Mouse (Mus musculus) frontal cortex, adult 2 months (tissue): Measurements from ENCODE around the gene Grin2b. TPM values are rescaled to one million over a fixed set of nuclear protein-coding genes. Genes with fewer than 3 reads are reported as not detected.

ENCODE experiments used
- DNase-seq, 2 experiments: peaks; one replicate each; pipeline ENCODE4 v3.0.0; 2022; ENCODE audit warnings: low spot score in 1 of 2; ENCODE audit errors: extremely low spot score in 1 of 2
- polyA plus RNA-seq: library from polyadenylated mRNA; depleted of rRNA; stranded (reverse); fragments of >200 nt; gene quantifications from 2 replicates; pipeline ENCODE4 v1.2.3, GENCODE M21; 2012

Grin2b gene
- polyA plus RNA-seq, 1 experiment, result 44.3 TPM

DNA sequence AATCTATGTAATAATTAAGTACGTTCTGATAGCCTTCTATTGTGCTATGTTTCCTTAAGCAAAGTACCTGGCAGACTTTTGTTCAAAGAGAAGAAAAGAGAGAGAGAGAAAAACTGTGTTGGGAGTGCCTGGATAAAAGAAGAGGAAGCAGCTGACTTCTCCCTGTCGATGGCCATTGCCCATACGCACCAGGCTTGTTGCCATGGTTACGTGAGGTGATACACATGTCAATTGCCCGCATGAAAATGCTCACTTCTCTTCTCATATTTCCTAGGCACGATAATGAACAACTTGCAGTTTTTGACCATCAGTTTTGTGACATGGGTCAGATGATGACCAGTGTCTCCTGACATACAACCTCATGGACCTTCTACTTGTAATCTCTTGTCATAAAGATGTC is 262.2 kb downstream of the Grin2b start:
- no peak for DNase-seq

DNA sequence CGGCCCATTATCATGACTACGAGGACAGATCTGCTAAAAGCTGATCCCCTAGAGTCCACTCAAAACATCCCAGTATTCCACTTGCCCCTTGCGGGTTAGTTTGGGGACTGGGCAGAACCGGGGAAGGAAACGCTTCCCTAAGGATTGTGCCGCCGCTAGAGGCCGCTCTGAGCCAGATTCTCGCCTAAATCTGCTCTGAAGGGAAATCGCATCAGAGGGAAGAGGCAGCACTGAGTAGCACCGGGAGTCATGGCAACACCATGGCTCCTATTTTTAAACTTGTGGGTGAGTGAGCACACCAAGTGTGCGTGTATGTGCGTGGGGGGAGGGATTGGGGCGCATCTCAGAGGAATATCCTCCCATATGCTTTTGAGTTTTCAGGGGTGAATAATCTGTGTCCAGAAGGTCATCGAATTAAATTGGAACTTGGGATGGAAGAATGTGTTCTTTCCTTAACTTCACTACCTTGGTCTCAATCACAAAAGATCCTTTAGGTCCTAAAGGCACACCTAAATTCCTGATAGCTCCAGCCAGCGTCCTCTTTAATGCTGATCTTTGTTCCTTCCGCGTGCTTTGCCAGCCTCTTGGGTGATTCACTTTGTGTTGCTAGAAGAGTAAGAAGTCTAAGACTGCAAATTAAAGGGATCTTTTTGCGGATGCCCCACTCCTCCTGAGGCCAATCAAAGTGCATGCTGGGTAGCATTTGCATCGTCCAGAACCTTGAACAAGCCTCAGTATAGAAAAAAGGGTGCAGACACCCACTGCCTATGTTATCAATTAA is 265.6 kb downstream of the Grin2b start:
- DNase-seq, result peak; percentile 86 to 96

DNA sequence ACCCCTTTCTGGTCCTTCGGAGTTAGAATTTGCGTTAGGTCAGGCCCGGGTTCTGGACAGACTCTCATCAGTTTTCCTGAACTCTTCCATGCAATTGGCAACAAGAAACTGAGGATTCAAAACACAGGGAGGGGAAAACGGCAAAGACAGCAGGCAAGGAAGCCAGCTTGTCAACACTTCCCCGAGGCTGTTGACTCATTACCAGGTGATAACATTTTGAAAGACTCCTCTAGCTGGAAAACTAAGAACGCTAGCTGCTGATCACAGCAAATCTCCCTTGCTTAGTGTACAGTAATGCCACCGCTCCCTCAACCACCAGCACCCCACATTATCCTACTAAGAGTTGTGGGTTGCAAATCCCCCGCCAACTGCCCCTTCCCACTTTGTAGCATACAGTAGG is 266.2 kb downstream of the Grin2b start:
- DNase-seq, result peak in 1 of 2 experiments; percentile 55

DNA sequence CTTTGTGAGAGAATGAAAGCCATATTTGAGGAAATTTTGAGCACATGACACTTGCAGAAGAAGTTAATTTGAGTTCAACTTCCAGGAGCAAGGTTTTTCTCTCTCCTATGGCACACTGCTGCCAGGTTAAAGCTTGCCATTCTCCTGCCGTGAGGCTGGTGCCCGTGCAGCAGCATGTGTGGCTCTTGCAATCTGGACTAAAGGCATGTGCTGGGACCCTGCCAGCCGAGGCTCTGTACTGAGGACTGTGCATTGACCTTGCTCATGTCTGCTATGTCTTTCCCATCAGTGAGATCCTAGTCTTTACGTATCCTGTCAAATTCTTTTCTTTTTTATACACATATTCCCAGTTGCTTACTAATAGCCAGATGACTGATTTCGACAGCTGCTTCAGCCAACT is 268.9 kb downstream of the Grin2b start:
- DNase-seq, result no peak

DNA sequence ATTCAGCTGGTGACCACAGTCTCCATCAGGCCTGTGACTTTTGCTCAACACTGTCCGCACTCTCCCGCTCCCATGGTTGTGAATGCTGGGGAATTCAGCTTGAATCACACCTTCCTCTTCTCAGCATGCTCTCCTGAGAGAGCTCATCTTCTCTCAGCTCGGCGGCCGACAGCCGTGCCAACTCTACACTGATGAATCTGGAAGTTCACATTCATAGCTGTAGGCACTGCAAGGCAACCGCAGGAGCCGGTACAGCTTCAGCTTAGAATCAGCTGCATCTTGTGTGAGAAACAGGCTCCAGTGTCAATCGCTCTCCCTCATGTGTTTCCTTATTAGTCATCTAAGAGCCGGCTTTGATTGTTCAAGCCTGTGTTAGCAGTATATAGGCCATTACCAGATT is 272.9 kb downstream of the Grin2b start:
- DNase-seq, result peak; percentile 56 to 79

DNA sequence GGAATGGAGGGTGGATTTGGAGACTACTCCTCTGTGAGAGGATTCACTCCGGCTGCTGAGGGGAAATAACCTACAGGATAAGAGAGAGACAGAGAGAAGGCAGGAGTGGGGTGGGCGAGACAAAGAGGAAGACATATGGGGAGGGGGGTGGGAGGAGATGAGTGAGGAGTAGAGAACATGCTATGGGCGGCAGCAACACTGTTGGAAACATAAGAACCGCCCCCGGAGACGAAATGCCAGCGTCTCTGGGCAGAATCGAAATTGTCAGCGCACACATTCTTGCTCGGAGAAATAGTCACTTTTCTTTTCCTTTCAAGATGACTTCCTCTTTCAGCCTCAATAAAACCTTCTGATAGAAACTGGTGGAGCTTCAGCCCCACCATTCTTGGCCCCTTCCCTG is 274.1 kb downstream of the Grin2b start:
- peak; percentile 66 to 85 for DNase-seq

DNA sequence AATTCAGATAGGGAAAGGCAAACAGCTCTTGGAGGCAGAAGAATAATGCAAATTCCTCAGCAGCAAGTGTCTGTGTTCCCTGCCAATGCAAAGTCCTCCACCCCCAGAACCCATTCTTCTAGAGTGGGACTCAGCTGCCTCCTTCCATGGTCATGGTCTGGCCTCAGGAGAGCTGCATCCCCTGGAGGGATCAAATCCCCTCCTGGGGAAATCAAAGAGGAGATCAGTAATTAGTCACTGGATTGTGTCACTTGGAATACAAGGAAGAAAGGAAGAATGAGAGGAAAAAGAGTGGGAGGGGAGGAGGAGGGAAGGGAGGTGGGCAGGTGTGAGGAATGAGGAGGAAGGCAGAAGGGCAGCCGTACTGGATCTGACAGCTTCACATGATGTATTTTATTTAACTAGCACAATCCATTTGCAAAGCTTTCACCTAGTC is 278.5 kb downstream of the Grin2b start:
- peak in 1 of 2 experiments; percentile 75 for DNase-seq

DNA sequence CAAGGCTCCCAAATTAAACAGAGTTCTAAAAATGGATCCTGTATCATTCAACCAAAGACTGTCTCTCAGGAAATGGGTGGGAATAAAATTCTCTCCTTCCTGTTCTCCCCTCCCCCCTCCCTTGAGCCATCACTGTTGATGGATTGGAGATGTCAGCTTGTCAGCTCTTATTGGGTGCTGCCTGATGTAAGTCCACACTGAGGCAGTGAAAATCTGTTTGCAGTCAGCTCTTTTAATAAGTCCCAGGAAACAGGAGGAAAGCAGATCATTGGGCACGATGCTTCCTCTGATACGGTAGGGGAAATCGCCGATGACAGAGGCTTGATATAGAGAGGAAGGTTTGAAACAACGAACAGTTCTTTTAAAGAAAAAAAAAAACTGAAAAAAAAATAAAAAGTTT is 290.7 kb downstream of the Grin2b start:
- no peak for DNase-seq

DNA sequence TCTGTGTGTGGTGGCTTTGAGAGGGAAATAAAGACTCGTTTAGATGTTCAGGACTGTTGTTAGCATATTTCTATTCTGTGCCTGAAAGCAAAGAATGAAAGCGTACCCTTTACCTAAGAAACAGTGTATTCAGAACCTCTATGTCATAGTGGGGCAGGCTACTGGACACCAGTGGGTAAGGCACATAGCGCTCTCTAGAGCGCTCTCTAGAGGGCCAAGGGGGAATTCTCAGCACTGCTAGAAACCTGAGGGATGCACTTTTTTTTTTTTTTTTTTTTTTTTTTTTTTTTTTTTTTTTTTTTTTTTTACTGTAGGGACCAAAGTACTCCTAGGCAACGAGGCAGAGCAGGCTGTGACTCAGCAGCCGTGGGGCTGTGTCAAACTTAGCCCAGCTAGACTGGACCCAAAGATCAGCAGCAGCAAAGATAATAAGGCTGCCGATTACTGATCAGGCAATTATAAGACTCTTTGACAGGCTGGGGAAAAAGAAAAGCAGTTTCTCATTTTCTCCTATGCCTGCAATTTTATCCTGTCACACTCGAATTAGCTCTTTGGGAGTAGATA is 297.1 kb downstream of the Grin2b start:
- DNase-seq, result no peak

DNA sequence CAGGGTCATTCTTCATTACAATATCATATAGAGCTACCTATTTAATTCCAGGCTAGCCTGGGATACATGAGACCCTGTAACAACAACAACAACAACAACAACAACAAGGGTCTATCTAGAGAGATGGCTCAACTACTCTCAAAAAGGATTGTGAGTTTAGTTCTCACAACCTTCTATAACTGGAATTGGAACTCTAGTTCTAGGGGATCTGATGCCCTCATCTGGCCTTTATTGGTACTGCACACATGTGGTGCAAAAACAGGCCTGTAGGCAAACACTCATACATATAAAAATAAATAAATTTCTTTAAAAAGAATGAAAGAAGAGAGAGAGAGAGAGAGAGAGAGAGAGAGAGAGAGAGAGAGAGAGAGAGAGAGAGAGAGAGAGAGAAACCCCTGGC is 298.7 kb downstream of the Grin2b start:
- DNase-seq, result no peak

DNA sequence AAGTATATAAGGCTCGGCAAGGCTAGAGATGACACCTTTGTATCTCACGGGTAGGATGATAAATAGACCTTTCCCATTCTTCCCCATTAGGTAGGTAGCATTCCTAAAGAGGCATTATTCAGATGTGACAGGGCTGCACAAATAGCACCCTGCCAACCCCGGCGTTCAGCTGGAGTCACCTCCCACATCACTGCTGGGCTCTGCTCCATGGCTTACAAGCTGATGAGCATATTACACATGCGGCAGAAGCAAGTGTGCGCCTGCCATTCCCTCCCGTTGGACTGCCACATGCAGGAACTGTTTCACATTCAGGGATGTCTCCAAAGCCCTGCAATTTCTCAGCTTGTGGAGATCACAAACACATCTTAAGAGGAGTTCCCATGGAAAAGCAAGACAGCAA is 307.5 kb downstream of the Grin2b start:
- DNase-seq, result peak; percentile 68 to 84

DNA sequence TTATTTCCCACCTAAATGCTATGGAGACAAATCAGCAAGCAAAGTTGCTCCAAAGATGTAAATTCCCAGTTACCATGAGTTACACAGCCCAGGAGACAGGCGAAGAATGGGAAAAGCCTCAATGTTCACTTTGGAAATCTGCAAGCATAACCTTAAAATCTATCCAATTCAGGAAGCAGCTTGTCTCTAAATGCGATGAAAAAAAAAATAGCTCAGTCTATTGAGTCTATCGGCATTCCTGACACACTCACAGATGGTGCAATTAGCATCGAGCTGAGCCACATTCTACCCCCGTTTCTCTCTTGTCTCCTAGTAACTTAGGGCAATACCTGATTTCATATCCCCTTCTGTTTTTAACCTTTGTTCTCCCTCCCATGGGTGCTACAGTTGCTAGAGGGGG is 309.3 kb downstream of the Grin2b start:
- peak in 1 of 2 experiments; percentile 64 for DNase-seq

DNA sequence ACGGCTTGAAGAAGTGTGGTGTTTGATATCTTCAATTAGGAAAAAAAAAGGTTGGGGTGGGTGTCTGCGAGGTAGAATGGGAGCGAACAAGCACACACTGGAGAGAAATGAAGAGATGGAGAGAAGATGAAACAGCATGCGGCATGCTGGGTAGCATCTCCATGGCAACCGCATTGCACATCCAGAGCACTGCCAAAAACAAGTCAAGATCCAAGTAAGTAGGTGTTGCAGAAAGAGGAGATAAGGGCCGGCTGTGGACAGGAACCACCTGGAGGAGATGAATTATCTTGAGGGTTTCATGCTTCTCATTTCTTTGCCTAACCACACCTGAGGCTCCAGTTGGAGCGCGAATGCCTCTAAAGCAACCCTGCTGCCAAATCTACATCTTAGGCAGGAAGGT is 313.8 kb downstream of the Grin2b start:
- DNase-seq, result peak; percentile 84 to 86

DNA sequence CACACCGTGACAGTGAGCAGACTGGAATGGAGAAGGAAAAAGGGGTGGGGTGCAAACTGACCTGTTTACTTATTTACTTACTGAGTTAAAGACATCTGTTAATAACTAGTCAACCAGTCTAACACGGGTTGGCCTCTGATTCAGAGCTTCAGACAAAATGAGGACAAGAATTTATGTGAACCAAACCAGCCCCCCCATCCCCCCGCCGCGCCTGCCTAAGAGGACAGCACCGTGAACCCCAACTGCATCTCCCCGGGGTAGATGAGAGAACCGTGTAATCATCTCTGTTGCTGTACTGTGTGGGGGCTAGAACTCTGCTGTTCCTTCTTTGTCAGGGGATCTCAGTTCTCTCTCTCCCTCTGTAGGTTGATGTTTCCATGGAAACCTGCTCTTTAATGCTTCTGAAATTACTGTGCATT is 319.1 kb downstream of the Grin2b start:
- peak in 1 of 2 experiments; percentile 55 for DNase-seq

DNA sequence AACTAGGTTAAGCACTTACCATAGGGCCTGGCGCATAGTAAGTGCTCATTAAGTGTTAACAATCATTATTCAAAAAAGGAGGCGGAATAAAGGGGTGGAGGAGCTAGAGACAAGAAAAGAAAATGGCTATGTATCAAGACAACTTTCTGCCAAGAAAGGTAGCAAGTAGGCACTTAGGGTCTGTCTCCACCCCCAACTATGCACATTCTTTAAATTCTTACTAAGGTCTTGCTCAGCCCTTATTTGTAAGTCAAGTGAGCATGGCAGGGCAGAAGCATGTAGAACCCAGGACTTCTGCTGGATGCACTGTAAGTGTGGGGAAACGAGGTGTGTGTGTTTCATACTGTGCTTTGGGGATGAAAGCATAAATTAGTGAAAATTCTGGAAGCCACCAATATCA is 329.6 kb downstream of the Grin2b start:
- DNase-seq, result no peak

DNA sequence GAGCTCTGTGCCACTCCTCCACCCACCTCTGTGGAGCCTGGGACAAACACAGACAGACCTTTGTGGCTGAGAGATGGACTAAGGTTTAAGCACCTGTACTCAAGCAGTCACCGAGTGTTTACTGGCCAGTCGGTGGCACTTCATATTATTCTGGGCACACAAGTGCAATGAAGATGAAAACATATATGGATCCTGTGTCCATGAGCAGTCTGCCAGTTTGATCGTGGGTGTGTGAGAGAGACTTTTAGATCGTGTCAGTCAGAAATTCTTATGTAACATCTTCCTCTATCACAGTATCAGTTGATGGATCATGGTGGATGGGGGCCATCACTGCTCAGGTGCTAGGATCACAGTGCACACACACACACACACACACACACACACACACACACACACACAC is 337.0 kb downstream of the Grin2b start:
- DNase-seq, result no peak

DNA sequence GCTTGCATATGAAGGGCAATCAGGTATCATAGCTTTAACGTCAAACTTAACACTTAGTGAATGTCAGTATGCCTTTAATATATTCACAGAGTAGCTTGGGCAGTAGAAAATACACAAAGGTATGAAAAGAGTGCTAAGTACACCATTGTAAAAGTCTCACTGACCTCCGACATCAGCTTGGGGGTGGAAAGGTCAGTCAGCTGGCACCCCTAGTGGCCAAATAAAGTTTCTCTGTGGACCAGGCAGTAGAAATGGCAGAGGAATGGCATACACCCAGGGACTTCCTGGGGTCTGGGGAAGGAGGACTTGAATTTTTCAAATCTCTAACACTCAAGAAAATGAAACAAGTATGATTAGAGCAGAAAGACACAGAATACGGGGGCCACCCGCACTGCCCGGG is 339.8 kb downstream of the Grin2b start:
- DNase-seq, result no peak

DNA sequence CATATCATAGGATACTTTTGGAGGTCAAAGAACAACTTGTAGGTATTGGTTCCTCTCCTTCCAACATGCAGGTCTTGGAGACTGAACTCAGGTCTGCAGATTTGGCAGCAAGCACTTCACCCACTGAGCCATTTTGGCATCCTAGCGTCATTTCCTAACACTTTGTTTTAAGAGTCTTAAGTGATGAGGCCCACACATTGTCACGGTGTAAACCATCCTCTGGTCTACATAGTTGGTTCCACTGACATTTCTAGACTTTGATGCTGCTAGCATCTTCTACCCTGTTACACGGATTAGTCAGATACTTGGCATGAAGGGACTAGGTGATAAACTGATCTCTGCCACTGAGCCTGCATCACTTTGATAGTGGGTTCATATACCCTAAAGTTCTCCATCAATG is 341.3 kb downstream of the Grin2b start:
- peak in 1 of 2 experiments; percentile 70 for DNase-seq

DNA sequence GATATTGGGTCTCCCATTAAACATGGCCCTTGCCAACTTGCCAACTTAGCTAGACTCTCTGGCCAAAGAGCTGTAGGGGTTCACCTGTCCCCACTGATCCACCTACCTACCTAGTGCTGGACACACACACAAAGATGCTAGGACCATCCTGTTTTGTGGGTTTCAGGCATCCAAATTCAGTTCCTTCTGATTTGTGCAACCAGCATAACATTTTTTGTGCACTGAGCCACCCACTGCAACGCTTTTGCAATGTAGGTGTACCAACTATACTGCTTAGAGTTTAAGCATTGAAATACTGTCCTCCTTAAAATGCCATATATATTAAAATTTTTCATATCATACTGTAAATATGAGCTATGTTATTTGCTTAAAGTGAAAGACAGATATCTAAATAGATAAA is 342.3 kb downstream of the Grin2b start:
- DNase-seq, result no peak

DNA sequence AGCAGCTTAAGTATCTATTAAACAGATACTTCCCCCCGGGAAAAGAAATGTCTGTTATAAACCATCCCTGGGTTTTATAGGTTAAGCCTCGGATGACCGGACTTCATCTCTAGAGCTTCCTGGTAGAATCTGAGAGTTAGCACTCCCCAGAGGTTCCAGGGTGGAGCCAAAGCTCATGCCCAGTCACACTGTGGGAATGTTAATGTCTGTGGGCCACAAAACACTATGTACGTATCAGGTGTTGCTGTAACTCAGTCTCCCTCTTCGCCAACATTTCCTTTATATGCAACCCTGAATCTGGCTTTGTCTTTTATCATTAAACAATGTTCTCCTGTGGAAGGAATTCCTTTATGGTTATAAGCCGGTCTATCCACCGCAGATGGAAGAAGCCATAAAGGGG is 343.9 kb downstream of the Grin2b start:
- DNase-seq, result no peak

DNA sequence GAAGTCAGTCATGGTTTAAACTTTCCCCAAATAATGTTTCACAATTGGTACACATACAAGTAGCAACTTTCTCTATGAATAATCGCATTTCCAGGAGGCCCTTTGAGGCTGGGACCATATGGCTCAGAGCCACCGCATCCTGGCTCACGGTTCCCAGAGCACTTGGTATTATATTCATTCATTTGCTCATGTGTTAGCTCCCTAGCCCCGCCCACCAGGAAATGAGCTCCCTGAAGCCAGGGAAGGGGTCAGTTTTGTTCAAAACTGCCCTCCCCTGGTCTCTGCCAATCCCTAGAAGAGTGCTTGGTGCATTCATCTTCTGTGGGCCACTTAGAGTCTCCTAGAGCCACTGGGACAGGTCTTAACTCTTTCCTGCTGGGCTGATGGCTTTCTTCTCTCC is 344.3 kb downstream of the Grin2b start:
- DNase-seq, result no peak

DNA sequence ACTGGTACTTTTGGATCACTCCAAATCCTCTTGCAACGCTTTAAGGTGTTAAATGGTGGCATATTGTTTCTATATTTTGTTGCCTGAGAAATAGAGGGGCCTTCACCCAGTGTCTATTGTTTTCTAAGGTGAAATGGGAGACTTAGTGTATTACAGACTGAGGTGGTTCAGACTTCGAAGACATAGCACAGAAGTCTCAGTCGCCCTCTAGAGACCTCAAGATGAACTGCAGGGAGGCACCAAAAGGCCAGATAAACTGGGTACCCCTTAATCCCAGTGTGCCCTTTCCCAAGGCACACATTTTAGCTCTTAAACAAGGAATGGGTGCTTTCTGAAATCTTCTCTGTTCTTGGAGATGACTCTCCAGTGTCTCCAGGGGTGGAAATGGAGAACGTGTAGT is 345.4 kb downstream of the Grin2b start:
- peak in 1 of 2 experiments; percentile 80 for DNase-seq
